Mouse (Mus musculus) kidney, adult 2 months (tissue): ENCODE results near the gene Pde3a.
A peak's percentile ranks its signal among the peaks of the same experiment; 100 is the strongest.

Experiments used
- CTCF ChIP-seq: fragments of 200-500 bp; conservative IDR thresholded peaks from 2 replicates; pipeline ENCODE4 v1.5.1; 2011; ENCODE audit warnings: low read depth, mild to moderate bottlenecking, control low read depth, low read length, moderate library complexity, mixed read lengths; ENCODE audit not compliant: insufficient read depth, insufficient read length
- POLR2A ChIP-seq: fragments of 200-500 bp; IDR thresholded peaks from one replicate; pipeline ENCODE4 v1.6.1; 2011; ENCODE audit warnings: low read depth, low read length, control low read depth

- TF ChIP-seq CTCF (peak; percentile 67), POLR2A (no peak)
Observed at GRCm38 (mm10) chr6:141499511-141499910, 250.4 kb downstream of the Pde3a start.
